Mouse (Mus musculus) liver, adult 2 months (tissue): Measurements from ENCODE around the gene Bicra. TPM values are rescaled to one million over a fixed set of nuclear protein-coding genes. Genes with fewer than 3 reads are reported as not detected.

ENCODE experiments used
- DNase-seq: peaks from one replicate; pipeline ENCODE4 v3.0.0-alpha.2; 2011; ENCODE audit warnings: low read depth, low spot score; ENCODE audit errors: extremely low read depth
- H3K27ac ChIP-seq: fragments of 200-500 bp; replicated peaks from 2 replicates; pipeline ENCODE4 v1.5.1; 2012; ENCODE audit warnings: low read depth, mild to moderate bottlenecking, control low read depth, inconsistent platforms, low read length; ENCODE audit not compliant: insufficient read depth
- H3K27me3 ChIP-seq: fragments of 200-500 bp; 2 replicates; pipeline ENCODE4 v1.6.1; 2012; ENCODE audit warnings: mild to moderate bottlenecking, moderate library complexity, low read length, inconsistent platforms; ENCODE audit not compliant: control insufficient read depth, insufficient read depth
- H3K36me3 ChIP-seq: fragments of 200-500 bp; 2 replicates; pipeline ENCODE4 v1.6.1; 2012; ENCODE audit warnings: low read length, inconsistent platforms; ENCODE audit not compliant: control insufficient read depth, insufficient read depth
- H3K4me1 ChIP-seq: fragments of 200-500 bp; 2 replicates; pipeline ENCODE4 v1.6.1; 2011; ENCODE audit warnings: low read length; ENCODE audit not compliant: control insufficient read depth, insufficient read depth
- H3K4me3 ChIP-seq: fragments of 200-500 bp; 2 replicates; pipeline ENCODE4 v1.5.1; 2011; ENCODE audit warnings: low read depth, mild to moderate bottlenecking, control low read depth, low read length, moderate library complexity; ENCODE audit not compliant: insufficient read depth
- H3K79me2 ChIP-seq: fragments of 200-500 bp; 2 replicates; pipeline ENCODE4 v1.6.1; 2012; ENCODE audit warnings: inconsistent platforms, mild to moderate bottlenecking, low read length, moderate library complexity; ENCODE audit not compliant: control insufficient read depth, insufficient read depth
- H3K9ac ChIP-seq: fragments of 200-500 bp; 2 replicates; pipeline ENCODE4 v1.6.1; 2012; ENCODE audit warnings: low read depth, mild to moderate bottlenecking, control low read depth, inconsistent platforms, low read length
- CTCF ChIP-seq: fragments of 200-500 bp; IDR thresholded peaks from 2 replicates; pipeline ENCODE4 v1.5.1; 2011; ENCODE audit warnings: low read depth, low read length, control low read depth
- POLR2A ChIP-seq: fragments of 200-500 bp; IDR thresholded peaks from 2 replicates; pipeline ENCODE4 v1.6.1; 2011; ENCODE audit warnings: low read length, control low read depth; ENCODE audit not compliant: insufficient read depth; ENCODE audit errors: extremely low read depth
- WGBS: fragments of 180-500 bp; shearing (Covaris S2); methylation state at CpG from one replicate; pipeline ENCODE4 v1.1.7; 2018; 5-methylcytosine and 5-hydroxymethylcytosine counted together
- polyA plus RNA-seq: library from polyadenylated mRNA; depleted of rRNA; stranded (reverse); fragments of >200 nt; gene quantifications from 2 replicates; pipeline ENCODE4 v1.2.3, GENCODE M21; 2012
- total RNA-seq: library from RNA; depleted of rRNA; stranded (reverse); fragments of >200 nt; gene quantifications from 2 replicates; pipeline ENCODE4 v1.2.3, GENCODE M21; 2014

Bicra gene
- total and polyA plus RNA-seq, 2 experiments = 0.55 to 4.6 TPM

DNA sequence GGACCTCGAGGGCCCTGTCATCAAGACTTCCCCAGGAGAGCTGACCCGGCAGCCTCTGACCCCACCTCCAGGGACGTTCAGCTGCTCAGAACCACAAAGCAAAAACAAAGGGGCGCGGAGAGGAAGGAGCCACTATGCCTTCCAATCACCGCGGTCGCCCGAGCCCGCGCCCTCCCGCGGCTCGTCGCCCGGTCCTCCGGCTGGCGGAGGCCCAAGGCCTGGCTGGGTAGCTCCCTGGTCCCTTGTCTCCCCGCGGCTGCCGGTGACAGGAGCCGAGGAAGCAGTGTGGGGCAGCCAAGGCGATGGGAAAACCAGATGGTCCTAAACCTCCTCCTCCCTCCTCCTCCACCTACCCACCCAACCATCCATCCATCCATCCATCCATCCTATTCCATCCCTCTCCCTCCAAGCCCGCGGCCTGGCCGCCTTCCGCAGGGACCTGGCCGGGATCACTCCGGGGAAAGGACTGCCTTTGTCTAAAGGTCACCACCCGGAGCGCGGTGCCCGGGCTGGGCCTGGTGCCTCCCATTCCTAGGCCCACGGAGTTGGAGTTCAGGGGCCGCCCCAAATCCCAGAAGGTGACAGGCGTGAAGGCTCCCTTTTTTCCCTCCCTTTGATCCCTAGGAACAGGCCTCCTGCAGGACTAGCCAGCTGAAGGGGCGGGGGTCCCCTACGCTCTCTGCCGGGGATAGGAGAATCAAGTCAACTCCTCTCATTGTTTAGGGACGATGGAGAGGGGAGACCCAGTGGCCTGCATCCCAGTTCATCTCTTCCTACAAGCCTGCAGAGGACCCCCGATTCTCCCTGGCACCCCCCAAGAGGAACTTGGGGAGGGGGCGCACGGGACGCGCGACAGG lies 1.0 kb downstream of the Bicra start:
- no peak for TF ChIP-seq CTCF
- TF ChIP-seq POLR2A = 0 out of 2 replicates have a peak, but pooled peaks have one; percentile 24
- DNase-seq = peak; percentile 80
- under 1% methylated on average over 44 of the region's 46 CpGs for WGBS
- peak overlapping the region; percentile 95 for H3K27ac ChIP-seq
- peaks cover 47% of the 10 kb centered on the region for H3K79me2 ChIP-seq
- peaks cover 21% of the 10 kb centered on the region for H3K4me1 ChIP-seq
- H3K4me3 ChIP-seq = peak overlapping the region; percentile 79
- no peaks in the 10 kb centered on the region for H3K27me3 ChIP-seq
- no peaks in the 10 kb centered on the region for H3K36me3 ChIP-seq
- peak overlapping the region; percentile 90 for H3K9ac ChIP-seq

DNA sequence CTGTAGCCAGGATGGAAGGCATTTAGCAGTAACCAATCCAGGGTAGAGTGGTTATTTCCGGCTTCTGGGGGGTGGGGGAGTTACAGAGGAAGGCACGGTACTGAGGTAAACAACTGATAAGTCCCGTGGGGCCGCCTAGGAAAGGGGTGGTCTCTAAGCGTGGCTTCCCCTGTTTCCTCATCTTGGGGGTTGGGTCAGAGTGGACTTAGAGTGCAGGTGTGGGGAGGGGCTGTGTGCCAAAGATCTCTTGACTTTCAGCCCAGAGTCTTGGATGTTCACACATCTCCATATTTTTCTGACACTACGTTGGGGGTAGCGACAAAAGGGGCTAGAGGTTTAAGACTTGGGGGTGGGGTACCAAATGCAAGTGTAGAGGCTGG lies 1.6 kb downstream of the Bicra start:
- H3K36me3 ChIP-seq = no peaks in the 10 kb centered on the region
- H3K9ac ChIP-seq = peak overlapping the region; percentile 90
- peak; percentile 30 for DNase-seq
- H3K4me1 ChIP-seq = peaks cover 18% of the 10 kb centered on the region
- H3K27me3 ChIP-seq = no peaks in the 10 kb centered on the region
- 4% methylated on average over 7 of the region's 7 CpGs for WGBS
- H3K27ac ChIP-seq = peak overlapping the region; percentile 95
- H3K79me2 ChIP-seq = peaks cover 52% of the 10 kb centered on the region
- peak overlapping the region; percentile 79 for H3K4me3 ChIP-seq
- TF ChIP-seq POLR2A (0 out of 2 replicates have a peak, but pooled peaks have one; percentile 7), CTCF (0 out of 2 replicates have a peak, but pooled peaks have one; percentile 0)

DNA sequence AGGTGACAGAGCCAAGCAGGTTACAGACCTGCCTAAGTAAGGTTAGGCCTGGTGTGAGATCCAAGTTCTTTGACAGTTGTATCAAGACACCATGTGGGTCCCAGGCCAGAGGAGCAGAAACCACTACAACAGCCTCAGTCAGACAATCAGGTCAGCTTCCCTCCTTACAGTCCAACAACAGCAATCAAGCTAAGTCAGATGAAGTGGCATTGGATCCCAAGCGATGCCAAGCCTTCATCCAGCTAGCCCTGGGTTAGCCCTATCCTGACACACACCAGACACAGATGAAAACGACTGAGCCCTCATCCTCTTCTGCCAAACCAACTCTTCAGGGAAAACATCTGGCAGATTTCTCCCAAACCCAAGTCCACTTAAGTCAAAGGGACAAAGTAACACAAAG lies 2.2 kb downstream of the Bicra start:
- Histone ChIP-seq H3K79me2 (peaks cover 54% of the 10 kb centered on the region), H3K4me1 (peaks cover 18% of the 10 kb centered on the region), H3K4me3 (no peak overlapping the region), H3K27ac (peak overlapping the region; percentile 95), H3K36me3 (no peaks in the 10 kb centered on the region), H3K9ac (no peak overlapping the region; the same call in 1 of the 2 replicates), H3K27me3 (no peaks in the 10 kb centered on the region)
- no peak for DNase-seq
- TF ChIP-seq CTCF = no peak
- TF ChIP-seq POLR2A = no peak
- 45% methylated on average over 2 of the region's 2 CpGs for WGBS

DNA sequence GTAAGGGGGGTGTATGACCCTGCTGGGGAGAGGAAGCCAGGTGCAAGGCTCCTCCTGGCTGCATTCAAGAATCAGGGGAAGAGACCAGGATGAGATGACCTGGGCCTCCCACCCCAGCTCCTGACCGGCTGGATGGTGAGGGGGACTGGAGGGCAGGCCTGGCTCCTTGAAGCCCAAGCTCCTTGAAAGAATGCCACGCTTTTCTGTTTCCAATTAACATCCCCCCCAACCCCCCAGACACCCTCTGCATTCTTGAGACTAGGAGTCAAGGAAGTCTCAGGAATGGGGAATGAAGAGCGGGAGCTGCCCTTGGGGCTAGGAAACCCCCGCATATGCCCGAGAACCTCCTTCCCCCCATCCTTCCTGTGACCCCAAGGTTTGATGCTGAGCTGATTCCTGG lies 3.2 kb downstream of the Bicra start:
- TF ChIP-seq POLR2A (no peak), CTCF (no peak)
- no peaks in the 10 kb centered on the region for H3K27me3 ChIP-seq
- H3K79me2 ChIP-seq = peaks cover 62% of the 10 kb centered on the region
- 71% methylated on average over 5 of the region's 5 CpGs for WGBS
- H3K36me3 ChIP-seq = no peaks in the 10 kb centered on the region
- no peak overlapping the region for H3K4me3 ChIP-seq
- peaks cover 12% of the 10 kb centered on the region for H3K4me1 ChIP-seq
- DNase-seq = no peak
- H3K9ac ChIP-seq = no peak overlapping the region
- H3K27ac ChIP-seq = peak overlapping the region; percentile 36; the same call in 1 of the 2 replicates

DNA sequence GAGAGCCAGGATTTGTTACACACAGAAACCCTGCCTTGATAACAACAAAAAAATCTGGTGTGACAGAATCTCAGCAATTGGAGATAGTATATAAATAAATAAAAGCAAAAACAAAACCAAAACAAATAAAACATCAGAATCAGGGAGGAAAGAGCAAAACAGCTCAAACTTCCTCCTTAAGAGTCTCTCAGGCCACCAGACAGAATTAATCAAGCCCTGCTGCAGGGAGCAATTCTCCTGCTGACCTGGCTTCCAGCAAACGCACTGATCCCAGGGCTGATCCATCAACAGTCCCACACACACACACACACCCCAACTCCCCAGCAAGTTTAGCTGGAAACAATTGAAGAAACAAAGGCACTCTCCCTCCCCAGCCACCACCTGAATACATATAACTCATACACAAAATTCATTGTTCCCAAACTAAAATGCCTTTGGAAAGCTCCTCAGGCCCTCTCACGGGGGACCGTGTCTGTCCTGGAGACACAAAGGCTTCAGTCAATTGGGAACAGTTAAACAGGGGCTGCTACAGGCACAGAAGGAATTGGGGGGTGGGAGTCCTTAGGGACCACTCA lies 3.8 kb downstream of the Bicra start:
- H3K4me3 ChIP-seq = 0 out of 2 replicates have a peak overlapping the region, but pooled peaks have one; percentile 8
- no peaks in the 10 kb centered on the region for H3K36me3 ChIP-seq
- no peaks in the 10 kb centered on the region for H3K27me3 ChIP-seq
- no peak for TF ChIP-seq CTCF
- H3K79me2 ChIP-seq = peaks cover 68% of the 10 kb centered on the region
- peaks cover 10% of the 10 kb centered on the region for H3K4me1 ChIP-seq
- DNase-seq = no peak
- H3K27ac ChIP-seq = peak overlapping the region; percentile 57
- H3K9ac ChIP-seq = peak overlapping the region; percentile 18; the same call in 1 of the 2 replicates
- 56% methylated on average over 3 of the region's 3 CpGs for WGBS
